Mouse (Mus musculus) left cerebral cortex, postnatal 25 days (tissue): ENCODE data around the gene Cds1. TPM values are rescaled to one million over a fixed set of nuclear protein-coding genes. Genes with fewer than 3 reads are reported as not detected.

ENCODE experiments used
- DNase-seq, 2 experiments: peaks; one replicate each; pipeline ENCODE4 v3.0.0; 2022; ENCODE audit warnings: low spot score in 2 of 2, mixed read lengths in 1 of 2
- intact Hi-C: fragments of 180-260 bp; cut with DNase I; formaldehyde crosslinking; loops from one replicate; pipeline ENCODE4 v1.15.1; 2025
- total RNA-seq, 2 experiments: library from RNA; stranded (reverse); gene quantifications; 2 replicates each; pipeline ENCODE4 v1.2.3; 2021

The Cds1 gene
- total RNA-seq, 2 experiments from 2014 or later, result 74.8 to 89.4 TPM

DNA sequence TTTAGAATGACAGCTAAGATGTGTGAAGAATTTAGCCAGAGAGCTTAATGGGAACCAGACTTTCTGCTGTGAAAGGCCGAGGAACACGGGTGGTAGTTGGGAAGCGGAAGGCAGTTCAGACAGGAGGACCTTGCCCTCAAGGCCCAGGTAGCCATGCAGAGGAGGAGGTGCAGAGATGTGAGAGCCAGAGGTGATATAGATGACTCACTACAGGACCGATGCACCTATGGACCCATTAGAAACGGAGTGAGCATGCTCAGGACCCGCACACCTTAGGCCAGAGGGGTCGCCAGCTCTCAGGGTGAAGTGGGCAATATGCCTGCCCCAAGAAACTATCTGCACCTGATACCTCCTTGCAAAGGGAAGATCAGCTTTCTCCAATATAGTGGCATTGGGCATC lies 3.6 kb downstream of the Cds1 start:
- DNase-seq, result no peak
- intact Hi-C loops, result loop anchor here (5.0 kb wide), 1 partner anchor 59 kb away; no protein-coding TSS in a partner anchor

DNA sequence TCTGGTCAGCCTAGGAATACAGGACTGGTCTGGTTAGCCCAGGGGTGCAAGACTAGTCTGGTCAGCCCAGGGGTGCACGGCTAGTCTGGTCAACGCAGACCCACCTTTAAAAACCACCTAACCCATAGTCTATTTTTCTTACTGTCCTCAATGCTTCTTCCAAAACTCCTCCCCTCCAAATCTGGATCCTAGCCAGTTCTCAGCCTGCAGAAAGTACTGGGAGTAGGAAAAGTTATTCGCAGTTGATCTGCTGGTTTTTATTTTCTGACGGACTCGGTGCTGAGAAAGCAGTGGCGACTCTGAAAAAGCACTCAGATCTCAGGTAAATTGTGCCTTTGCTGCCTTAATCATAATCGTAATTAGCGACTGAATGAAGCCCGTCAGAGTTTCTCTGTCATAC lies 7.7 kb downstream of the Cds1 start:
- intact Hi-C loops, result no loop called here
- no peak for DNase-seq

DNA sequence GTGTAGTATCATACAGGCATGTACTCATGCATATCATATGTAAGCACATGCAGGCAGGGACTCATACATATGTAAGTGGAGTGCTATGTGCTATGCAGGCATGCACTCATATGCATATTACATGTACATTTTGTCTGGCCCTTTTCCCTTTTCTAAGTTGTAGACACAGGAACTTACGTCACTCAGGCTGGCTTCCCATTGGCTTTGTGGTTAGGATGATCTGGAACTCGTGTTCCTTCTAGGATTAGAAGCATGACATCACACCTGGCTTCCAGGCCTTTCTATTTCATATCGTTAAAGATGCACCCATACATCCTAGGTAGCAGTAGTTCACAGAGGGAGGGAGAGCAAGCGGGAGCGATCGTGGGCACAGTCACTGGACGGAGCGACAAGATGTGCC lies 10.3 kb downstream of the Cds1 start:
- no peak for DNase-seq

DNA sequence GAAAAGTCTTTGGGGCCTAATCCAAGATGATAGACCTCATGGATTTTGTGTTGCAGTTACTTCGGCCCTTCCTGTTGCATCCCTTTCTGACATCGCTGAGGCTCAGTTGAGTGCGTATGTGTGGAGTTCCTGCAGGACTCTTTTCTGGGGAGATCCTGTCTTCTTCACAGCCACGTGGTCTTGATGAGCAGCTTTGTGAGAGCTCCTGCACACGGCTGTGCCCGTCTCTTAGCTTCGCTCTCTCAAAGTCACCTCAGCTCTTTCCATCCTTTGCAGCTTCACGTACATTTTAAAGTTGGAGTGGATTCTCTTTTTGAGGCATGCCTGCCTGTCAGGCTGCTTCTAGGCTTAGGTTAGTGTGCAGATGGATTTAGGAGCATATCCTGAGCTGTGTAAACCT lies 11.6 kb downstream of the Cds1 start:
- peak in 1 of 2 experiments; percentile 35 for DNase-seq
- intact Hi-C loops, result no loop called here

More for the DNA sequence above, 10.3 kb downstream of the Cds1 start:
- intact Hi-C loops, result no loop called here

DNA sequence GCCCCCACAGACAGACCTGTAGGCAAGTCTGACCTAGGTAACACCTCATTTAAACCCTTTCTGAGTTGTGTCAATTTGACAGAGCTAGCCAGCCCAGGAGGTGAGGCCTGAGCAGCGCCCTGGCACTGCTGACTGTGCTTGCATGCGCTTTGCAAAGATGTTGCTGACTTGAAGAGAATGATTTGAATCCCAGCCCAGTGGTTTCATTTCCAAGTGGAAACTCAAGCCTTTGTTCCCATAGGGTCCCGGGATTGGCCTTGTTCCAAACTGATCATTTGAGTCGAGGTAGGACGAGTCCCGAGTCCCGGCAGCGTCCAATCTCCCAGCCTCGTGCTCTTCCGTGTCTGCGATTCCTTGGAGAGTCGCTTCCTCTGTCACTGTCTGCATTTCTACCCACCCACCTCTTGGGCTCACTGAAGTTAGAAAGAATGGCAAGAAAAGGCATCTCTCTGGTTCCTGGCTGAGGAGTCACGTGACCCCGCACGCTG lies 14.5 kb downstream of the Cds1 start:
- no peak for DNase-seq
- intact Hi-C loops, result no loop called here

DNA sequence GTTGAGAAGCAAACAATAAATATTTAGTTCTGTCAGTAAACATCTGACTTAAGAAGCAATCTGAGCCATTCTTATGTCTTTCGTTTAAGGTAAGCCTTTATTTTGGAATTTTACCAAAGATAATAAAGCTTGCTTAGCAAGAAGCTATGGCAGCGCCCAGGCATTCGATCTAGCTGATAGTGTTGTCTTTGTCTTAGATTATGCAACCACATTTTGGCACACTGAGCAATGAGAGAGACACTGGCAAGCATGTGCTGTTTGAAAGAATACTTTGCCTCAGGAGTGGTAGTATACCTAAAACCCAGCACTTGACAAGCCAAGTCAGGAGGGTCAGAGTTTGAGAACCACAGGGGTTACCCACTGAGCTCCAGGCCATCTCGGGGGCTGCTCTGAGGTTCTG lies 16.0 kb downstream of the Cds1 start:
- DNase-seq, result peak in 1 of 2 experiments; percentile 65
- intact Hi-C loops, result no loop called here

DNA sequence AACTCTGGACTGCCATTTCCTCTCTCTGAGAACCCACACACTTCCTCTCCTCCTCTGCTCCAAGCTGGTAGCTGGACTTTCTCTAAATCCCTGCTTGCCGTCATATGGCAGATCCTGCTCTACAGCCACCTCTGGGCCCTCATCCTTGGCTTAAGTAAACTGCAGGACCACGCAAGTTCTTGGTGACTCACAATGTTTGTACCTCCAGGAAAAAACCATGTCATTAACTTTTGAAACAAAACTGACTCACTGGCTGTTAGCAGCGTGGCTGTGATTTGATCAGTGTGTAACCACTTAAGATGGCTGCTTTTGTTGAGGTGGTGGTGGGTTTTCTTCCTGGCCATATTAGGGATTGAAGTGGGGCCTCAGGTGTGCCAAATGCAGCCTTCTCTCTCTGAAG lies 19.4 kb downstream of the Cds1 start:
- intact Hi-C loops, result no loop called here
- no peak for DNase-seq

DNA sequence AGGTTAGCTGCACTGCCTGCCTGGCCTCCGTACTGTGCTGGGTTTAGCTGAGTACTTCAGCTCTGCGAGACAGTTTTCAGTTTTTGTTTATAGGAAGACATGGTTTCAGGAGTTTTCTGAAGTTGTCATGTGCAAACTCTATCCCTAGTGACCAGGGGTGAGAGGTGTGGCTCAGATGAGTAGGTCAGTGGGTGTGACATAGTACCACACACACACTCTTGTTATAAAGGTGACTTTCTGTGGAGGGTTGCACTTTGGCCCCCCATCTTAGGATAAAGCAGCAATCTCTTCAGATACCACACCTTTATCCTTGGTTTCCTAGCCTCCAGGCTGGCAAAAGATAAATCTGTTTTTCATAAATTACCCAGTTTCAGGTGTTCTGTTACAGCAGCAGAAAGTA lies 19.9 kb downstream of the Cds1 start:
- intact Hi-C loops, result no loop called here
- no peak for DNase-seq

DNA sequence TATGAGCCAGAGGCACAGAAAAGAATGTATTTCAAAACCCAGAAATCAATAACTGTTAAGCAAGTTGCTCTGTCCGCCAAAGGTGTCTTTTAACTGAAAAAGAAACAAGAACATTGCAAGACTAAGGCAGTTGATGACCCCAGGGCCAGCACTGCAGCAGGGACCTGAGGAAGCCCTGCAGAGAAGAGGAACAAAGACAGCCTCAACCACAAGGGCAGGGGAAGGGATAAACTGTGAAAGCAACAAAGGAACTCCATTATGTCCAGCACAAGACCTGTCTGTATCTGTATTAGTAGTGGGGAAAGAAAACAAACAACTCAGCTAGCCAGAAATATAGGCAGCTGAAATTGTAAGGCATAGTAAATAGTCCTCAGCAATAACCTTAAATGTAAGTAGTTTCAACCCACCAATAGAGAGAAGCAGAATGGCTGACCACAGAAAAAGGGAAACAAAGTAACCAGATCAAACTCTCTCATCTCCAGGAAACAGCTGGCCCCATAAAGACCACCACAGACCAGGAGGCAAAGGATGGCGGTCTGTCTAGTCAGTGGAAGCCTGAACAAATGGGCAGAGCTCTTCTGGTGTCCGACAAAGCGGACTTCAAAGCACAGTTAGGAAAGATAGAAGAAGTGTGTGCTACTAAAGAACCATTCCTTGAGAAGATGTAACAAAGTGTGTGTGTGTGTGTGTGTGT lies 21.1 kb downstream of the Cds1 start:
- intact Hi-C loops, result no loop called here
- DNase-seq, result no peak

DNA sequence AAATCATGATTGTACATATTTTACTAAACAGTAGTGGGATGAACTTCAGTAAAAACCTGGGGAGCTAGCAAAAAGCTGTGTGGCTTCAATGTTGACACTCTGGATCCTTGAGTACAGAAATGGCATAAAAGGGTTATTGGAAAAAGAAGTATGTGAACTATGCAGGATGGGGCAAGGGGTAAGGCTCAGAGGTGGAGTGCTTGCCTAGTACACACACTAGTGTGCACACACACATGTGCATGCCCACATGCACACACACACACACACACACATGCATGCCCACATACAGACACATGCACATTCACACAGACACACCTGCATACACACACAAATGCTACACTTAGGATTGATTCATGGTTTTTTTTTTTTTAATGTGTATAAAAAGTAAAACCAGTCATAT lies 24.8 kb downstream of the Cds1 start:
- no peak for DNase-seq
- intact Hi-C loops, result no loop called here

DNA sequence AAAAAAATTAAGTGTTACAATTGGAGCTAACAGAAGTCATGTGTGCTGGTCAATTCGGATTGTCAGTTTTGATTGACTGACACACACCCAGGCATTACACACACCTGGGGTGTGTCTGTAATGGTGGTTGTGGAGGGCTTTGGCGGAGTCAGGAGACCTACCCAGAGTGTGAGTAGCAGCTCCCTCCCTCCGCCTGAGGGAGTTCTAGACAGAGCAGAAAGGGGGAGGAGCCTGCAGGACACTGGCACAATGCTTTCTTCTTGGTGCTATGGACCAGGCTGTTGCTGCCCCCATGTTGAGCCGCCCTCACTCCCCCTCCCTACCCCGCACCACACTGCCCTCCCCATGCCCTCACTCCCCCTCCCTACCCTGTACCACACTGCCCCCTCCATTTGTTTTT lies 25.6 kb downstream of the Cds1 start:
- DNase-seq, result no peak

DNA sequence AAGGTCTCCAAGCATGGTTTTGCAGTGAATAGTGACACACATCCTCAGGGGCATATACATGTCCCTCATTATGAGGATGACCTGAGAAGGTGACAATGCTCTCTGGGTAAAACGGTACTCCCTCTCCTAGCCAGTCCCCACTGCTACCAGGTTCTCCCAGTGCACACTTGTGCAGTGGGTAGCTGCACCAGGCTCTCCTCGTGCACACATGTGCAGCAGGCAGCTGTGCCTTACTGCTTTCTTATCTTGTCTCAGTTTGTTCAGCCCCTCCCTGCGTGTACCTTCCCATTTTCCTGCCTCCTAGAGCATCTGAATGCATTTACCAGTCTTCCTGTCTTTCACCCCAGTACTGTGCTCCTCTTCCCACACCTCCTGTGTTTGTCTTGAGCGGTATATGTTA lies 27.7 kb downstream of the Cds1 start:
- intact Hi-C loops, result no loop called here
- no peak for DNase-seq

More for the DNA sequence above, 25.6 kb downstream of the Cds1 start:
- intact Hi-C loops, result no loop called here

DNA sequence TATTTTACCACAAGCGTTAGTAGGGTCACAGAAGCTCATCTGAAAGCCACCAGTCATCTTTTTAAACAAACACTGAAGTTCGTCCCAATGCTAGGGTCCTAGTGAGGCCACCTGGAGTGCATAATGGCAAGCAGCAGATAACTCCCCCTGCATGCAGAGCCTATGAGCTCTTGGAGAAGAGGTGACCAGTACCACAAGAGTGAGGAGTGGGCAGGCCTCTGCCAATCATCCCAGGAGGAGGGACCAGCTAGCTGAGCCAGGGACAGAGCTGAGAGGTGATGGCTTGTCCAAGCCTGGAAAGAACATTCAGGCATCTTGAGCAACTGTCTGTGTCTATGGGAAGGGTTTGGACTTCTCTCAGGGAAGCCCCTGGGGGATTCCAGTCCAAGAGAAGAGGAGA lies 37.0 kb downstream of the Cds1 start:
- intact Hi-C loops, result no loop called here

DNA sequence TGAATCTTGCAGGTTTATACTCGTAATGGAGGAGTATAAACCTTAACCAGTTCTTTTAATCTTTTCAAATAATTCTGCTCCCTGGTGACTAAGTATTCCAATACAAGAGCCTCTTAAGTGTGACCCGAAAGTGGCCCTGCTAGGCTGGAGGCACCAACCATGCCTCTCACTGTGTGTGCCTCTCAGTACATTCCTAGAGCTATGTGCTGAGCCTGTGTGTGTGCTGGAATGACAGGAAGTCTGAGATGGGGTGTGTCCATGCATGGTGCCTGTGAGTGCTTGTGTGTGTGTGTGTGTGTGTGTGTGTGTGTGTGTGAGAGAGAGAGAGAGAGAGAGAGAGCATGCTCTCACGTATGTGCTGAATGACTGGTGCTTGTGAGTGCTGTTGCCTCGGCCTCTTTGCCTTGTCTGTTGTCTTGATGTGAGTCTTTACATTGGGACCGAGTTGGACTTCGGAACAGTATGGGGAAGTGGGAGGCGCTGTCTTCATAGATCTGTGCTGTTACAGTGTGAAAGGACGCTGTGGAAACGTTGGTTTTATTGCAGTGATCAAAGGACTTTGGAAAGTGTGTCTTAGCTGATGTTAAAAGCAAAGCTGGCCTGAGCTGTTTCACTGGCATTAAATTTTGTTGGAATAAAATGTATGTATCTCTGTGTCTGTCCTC lies 37.6 kb downstream of the Cds1 start:
- intact Hi-C loops, result no loop called here
- no peak for DNase-seq

More for the DNA sequence above, 37.0 kb downstream of the Cds1 start:
- no peak for DNase-seq

DNA sequence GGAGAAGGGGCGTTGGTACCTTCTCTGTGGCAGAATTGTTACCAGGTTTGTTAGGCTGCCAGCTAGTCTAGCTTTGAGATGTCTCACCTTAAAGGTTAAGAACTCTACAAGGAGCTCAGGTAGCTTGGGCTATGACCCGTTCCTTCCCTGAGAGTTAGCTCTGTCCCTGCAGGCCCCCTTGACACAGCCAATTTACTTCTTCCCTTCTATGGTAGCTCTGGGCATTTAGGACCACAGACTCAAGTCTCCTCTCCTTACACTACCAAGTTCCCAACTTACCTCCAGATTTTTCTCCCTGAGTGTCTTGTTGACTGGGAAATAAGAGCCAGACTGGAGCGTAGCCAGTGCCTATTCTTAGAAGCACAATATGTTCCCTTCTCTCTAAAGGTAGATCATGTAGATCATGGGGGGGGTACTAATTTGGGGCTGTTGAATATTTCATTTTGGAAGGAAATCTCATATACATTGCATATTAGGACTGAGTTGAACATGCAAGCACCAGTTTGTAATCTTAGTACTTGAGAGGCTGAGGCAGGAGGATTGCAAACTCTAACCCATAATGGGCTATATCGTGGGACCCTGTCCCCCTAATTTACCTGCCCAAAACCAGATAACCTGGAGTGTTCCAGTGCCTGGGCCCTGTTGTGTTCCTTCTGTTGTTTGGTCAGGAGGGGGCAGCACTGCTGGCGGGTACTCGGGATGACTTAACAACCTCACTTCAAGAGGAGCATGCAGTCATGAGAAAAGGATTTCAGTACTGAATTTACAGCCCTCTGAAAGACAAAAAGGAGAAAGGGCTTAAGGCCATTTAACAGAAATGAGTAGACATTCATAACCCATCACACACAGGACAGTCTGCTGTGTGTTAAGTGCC lies 46.6 kb downstream of the Cds1 start:
- intact Hi-C loops, result no loop called here
- peak; percentile 34 to 80 for DNase-seq

DNA sequence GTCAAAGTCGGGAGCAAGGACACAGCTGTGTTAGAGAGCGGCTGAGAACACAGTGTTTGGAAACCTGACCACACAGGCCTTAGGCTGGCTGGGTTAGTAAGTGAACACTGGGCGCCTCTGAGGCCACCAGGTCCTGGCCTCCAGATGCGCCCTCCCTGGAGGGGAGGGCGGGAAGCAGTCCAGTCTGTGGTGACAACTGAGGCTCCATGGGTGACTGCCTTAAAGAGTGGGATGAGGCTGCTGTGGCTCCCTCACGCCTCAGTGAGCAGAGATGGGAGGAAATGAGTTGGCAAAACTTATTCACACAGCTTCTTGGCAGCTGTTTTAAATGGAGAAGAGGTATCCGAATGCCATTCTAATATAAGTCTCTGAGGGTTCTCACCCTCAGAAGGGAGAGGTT lies 51.9 kb downstream of the Cds1 start:
- intact Hi-C loops, result no loop called here
- no peak for DNase-seq

DNA sequence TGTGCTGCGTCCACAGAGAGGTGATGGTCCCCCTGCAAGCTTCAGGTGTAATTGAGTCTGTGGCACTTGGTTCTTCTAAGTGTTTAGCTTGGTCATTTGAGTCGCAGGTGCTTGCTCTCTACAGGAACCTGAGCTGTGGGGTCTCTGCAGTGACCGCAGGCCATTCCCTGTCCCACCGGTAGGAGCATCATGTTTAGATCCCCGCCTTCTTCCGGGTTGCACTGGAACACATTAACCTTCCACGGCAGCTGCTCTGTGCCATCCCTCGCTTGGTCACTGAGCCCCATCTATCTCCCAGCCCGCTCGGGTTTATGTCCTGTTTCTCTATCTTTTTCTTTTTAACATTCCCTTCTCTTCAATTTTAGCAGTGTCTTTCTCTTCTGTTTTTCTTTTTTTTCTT lies 54.3 kb downstream of the Cds1 start:
- DNase-seq, result no peak
- intact Hi-C loops, result no loop called here

DNA sequence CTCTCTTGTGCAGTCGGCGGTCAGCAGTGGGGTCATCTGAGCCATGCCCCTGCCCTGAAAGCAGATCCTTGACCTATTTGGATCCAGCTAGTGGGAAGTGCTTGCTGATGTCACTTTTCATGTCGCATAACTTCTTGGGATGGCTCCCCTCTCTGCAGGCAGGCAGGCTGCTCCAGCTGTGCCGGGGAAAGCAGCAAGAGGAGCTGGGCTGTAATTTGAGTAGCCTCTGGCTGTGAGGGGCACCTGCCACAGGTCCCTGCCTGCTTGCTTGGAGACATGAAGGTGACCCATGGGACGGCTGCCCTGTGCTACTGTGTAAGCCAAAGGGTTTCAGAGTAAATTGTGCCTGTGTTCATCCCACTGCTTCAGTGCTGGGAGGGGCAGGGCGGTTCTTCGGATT lies 54.9 kb downstream of the Cds1 start:
- DNase-seq, result no peak
- intact Hi-C loops, result no loop called here

DNA sequence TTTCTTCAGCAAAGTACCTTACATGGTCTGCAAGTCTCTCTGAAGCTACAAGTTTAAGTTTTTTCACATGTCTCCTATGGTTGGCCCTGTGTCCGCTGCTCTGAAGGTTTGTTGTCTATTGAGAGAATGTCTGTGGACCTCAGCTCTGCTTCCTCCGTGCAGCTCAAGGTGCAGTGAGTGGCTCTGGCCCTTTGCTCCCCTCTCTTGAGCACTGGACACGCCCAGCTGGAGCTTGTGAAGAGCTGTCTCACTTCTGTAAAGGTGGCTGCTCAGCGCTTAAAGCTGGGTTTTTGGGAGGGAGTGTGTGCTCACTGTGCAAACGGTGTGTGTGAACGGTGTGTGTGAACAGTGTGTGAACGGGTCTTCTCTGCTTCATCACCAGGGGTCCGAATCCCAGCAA lies 56.1 kb downstream of the Cds1 start:
- intact Hi-C loops, result no loop called here
- no peak for DNase-seq

DNA sequence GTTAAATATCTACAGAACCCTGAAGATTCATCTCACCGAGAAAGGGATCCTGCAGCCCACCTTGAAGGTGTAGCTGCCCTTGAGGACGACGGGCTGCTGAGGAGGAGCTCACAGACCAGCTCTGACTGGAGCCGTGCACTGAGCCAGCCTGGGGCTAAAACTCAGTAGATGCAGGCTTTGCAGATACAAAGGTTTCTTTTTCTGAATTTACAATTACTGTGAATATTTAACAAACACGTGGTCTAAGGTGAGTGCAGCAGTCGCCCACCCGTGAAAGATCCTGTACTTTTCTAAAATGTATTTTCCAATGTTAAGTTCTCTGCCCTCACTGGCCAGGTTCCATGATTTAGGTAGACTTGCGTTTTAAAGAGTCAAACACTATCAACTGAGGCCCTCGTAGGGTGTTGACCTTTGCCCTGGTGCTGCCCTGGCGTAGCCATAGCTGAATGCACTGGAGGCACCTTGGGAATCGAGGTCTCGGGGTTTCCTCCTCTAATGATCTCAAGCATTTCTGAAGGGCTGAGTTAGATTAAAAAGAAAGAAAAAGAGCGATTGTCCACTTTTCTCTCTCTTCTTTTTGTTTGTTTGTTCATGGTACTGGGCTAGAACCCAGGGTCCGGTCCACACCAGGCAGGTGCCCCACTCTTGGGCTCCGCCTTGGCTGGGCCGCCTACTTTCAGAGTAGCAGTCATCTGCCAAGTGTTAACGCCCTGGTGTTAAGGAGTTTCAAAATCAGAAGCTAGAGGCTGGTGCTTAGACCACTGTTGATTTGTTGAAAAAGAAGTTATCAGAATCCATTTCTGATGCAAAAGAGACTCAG lies 56.8 kb downstream of the Cds1 start:
- intact Hi-C loops, result no loop called here
- DNase-seq, result no peak
